25 mouse cellular contexts compared by ENCODE assay signal in genomic region chr10:117650042-117650655, GRCm38 (mm10).
"Had no signal": no experiment of that assay in that cellular context is flagged by ENCODE, and none has a peak within 500 bp of the region (broad histone marks: within the 10 kb centered on the region; RNA-seq: fewer than 3 reads in every experiment).

No protein-coding gene starts in this region.

- H3K9ac ChIP-seq: heart, embryonic 12.5 days; hindbrain, embryonic 12.5 days; hindbrain, embryonic 14.5 days; intestine, embryonic 15.5 days; kidney, embryonic 15.5 days; limb, embryonic 13.5 days; limb, embryonic 15.5 days had no signal

- H3K9me3 ChIP-seq: heart, embryonic 10.5 days; heart, embryonic 12.5 days; hindbrain, embryonic 10.5 days; hindbrain, embryonic 12.5 days; intestine, embryonic 15.5 days; kidney, embryonic 15.5 days; limb, embryonic 13.5 days; limb, embryonic 15.5 days had no signal

- H3K36me3 ChIP-seq: heart, embryonic 10.5 days; heart, embryonic 12.5 days; hindbrain, embryonic 10.5 days; hindbrain, embryonic 12.5 days; intestine, embryonic 15.5 days; kidney, embryonic 15.5 days; limb, embryonic 13.5 days; limb, embryonic 15.5 days had no signal

- H3K4me1 ChIP-seq: heart, embryonic 10.5 days; heart, embryonic 12.5 days had no signal

- H3K27me3 ChIP-seq: heart, embryonic 12.5 days; hindbrain, embryonic 12.5 days; intestine, embryonic 15.5 days; kidney, embryonic 15.5 days; limb, embryonic 13.5 days; limb, embryonic 15.5 days had no signal

- H3K27ac ChIP-seq: gastrocnemius, adult 2 months; heart, embryonic 10.5 days; hindbrain, embryonic 10.5 days; hindbrain, embryonic 12.5 days; hindbrain, embryonic 14.5 days; intestine, embryonic 15.5 days; kidney, embryonic 15.5 days; kidney, postnatal 0 days; limb, embryonic 13.5 days; limb, embryonic 15.5 days had no signal

- ATAC-seq: hindbrain, embryonic 16.5 days; inflammation-experienced regulatory T-cells, adult 6 months; intestine, embryonic 15.5 days; intestine, postnatal 0 days had no signal

- H3K4me2 ChIP-seq: heart, embryonic 12.5 days; hindbrain, embryonic 12.5 days; hindbrain, embryonic 14.5 days; intestine, embryonic 15.5 days; kidney, embryonic 15.5 days; limb, embryonic 13.5 days; limb, embryonic 15.5 days; liver, embryonic 11.5 days had no signal

- DNase-seq: gastrocnemius, adult 2 months; gastrocnemius, postnatal 10 days; gastrocnemius, postnatal 25 days; heart, adult 18-20 months; heart, postnatal 10 days; heart, postnatal 4 days; kidney, adult 18-20 months; kidney, postnatal 14 days; layer of hippocampus, adult 9-11 months; layer of hippocampus, postnatal 36 days; left cerebral cortex, postnatal 4 days had no signal

- H3K4me3 ChIP-seq: gastrocnemius, adult 2 months; heart, embryonic 10.5 days; heart, embryonic 12.5 days; hindbrain, embryonic 10.5 days; hindbrain, embryonic 12.5 days; intestine, embryonic 15.5 days; kidney, embryonic 15.5 days; limb, embryonic 13.5 days; limb, embryonic 15.5 days had no signal
